Mouse (Mus musculus): ENCODE data around the gene Gm42791. TPM values are rescaled to one million over a fixed set of nuclear protein-coding genes. Genes with fewer than 3 reads are reported as not detected.
A peak's percentile ranks its signal among the peaks of the same experiment; 100 is the strongest.

Gene Gm42791
- total RNA-seq, 2 experiments from 2014 or later, result 1.1 to 5.5 TPM

- peak; percentile 23 to 35 for DNase-seq
- intact Hi-C loops (cut with DNase I), result no loop called here
Observed at GRCm38 (mm10) chr5:148897069-148897702, 97.8 kb downstream of the Gm42791 start.

GRCm38 (mm10) chr5:148896515-148896914 is 98.4 kb downstream of the Gm42791 start:
- intact Hi-C loops (cut with DNase I), result no loop called here
- DNase-seq, result no peak

- intact Hi-C loops (cut with DNase I), result no loop called here
- DNase-seq, result no peak
Observed at GRCm38 (mm10) chr5:148895833-148896232, 99.1 kb downstream of the Gm42791 start.

- DNase-seq, result no peak
- intact Hi-C loops (cut with DNase I), result no loop called here
Observed at GRCm38 (mm10) chr5:148895034-148895433, 99.9 kb downstream of the Gm42791 start.

GRCm38 (mm10) chr5:148890237-148890636 is 104.7 kb downstream of the Gm42791 start:
- DNase-seq, result no peak
- intact Hi-C loops (cut with DNase I), result no loop called here

- DNase-seq, result no peak
- intact Hi-C loops (cut with DNase I), result no loop called here
Observed at GRCm38 (mm10) chr5:148888032-148888431, 106.9 kb downstream of the Gm42791 start.

GRCm38 (mm10) chr5:148885821-148886609 is 108.9 kb downstream of the Gm42791 start:
- intact Hi-C loops (cut with DNase I), result no loop called here
- no peak for DNase-seq

GRCm38 (mm10) chr5:148883671-148884070 is 111.3 kb downstream of the Gm42791 start:
- intact Hi-C loops (cut with DNase I), result no loop called here
- DNase-seq, result no peak

- peak in 1 of 2 experiments; percentile 26 for DNase-seq
- intact Hi-C loops (cut with DNase I), result no loop called here
Observed at GRCm38 (mm10) chr5:148879218-148879617, 115.7 kb downstream of the Gm42791 start.

- intact Hi-C loops (cut with DNase I), result no loop called here
- no peak for DNase-seq
Observed at GRCm38 (mm10) chr5:148873116-148873515, 121.8 kb downstream of the Gm42791 start.

GRCm38 (mm10) chr5:148869583-148869982 is 125.4 kb downstream of the Gm42791 start:
- intact Hi-C loops (cut with DNase I), result no loop called here
- no peak for DNase-seq

- intact Hi-C loops (cut with DNase I), result no loop called here
- DNase-seq, result no peak
Observed at GRCm38 (mm10) chr5:148867766-148868165, 127.2 kb downstream of the Gm42791 start.

GRCm38 (mm10) chr5:148867171-148867570 is 127.8 kb downstream of the Gm42791 start:
- intact Hi-C loops (cut with DNase I), result no loop called here
- DNase-seq, result no peak

- DNase-seq, result no peak
- intact Hi-C loops (cut with DNase I), result no loop called here
Observed at GRCm38 (mm10) chr5:148866571-148866970, 128.4 kb downstream of the Gm42791 start.

- intact Hi-C loops (cut with DNase I), result no loop called here
- no peak for DNase-seq
Observed at GRCm38 (mm10) chr5:148863409-148863808, 131.5 kb downstream of the Gm42791 start.

GRCm38 (mm10) chr5:148862853-148863252 is 132.1 kb downstream of the Gm42791 start:
- no peak for DNase-seq
- intact Hi-C loops (cut with DNase I), result no loop called here

GRCm38 (mm10) chr5:148862136-148862535 is 132.8 kb downstream of the Gm42791 start:
- intact Hi-C loops (cut with DNase I), result no loop called here
- DNase-seq, result no peak

- DNase-seq, result no peak
- intact Hi-C loops (cut with DNase I), result no loop called here
Observed at GRCm38 (mm10) chr5:148857522-148857921, 137.4 kb downstream of the Gm42791 start.

- no peak for DNase-seq
- intact Hi-C loops (cut with DNase I), result no loop called here
Observed at GRCm38 (mm10) chr5:148855047-148855446, 139.9 kb downstream of the Gm42791 start.

GRCm38 (mm10) chr5:148854166-148854565 is 140.8 kb downstream of the Gm42791 start:
- intact Hi-C loops (cut with DNase I), result no loop called here
- DNase-seq, result no peak

- no peak for DNase-seq
- intact Hi-C loops (cut with DNase I), result no loop called here
Observed at GRCm38 (mm10) chr5:148849516-148849915, 145.4 kb downstream of the Gm42791 start.

- no peak for DNase-seq
- intact Hi-C loops (cut with DNase I), result no loop called here
Observed at GRCm38 (mm10) chr5:148847032-148847431, 147.9 kb downstream of the Gm42791 start.
